Comparison of ENCODE assay signal across 8 mouse cellular contexts in genomic region chr10:39612989-39613831, GRCm38 (mm10). TPM values are rescaled to one million over a fixed set of nuclear protein-coding genes. Genes with fewer than 3 reads are reported as not detected.
A peak's percentile ranks its signal among the peaks of the same experiment; 100 is the strongest.
DNase-seq lines count a peak whose midpoint lies in the region; ATAC-seq and TF ChIP-seq lines count a peak whose summit lies in the region.

No protein-coding gene starts in this region.

- ATAC-seq in frontal cortex, adult (ENCODE audit: low TSS enrichment): peak; percentile 35; the same call in 1 of the 2 replicates
- peak; percentile 89 for ATAC-seq in intestine, postnatal 0 days
- ATAC-seq in lung, embryonic 15.5 days (ENCODE audit: borderline replicate concordance, extremely low read depth, low FRiP score, low TSS enrichment): peak; percentile 17; the same call in 1 of the 2 replicates
- ATAC-seq in neutrophil, adult 5-6 weeks (ENCODE audit: extremely low read depth, insufficient number of reproducible peaks, low FRiP score, poor library complexity, severe bottlenecking): peak; percentile 90

- H3K4me2 ChIP-seq in intestine, postnatal 0 days (replicated peaks; ENCODE audit: low read depth): peak overlapping the region; percentile 70
- peak overlapping the region; percentile 66 for H3K4me2 ChIP-seq in lung, embryonic 15.5 days

- peak overlapping the region; percentile 99 for H3K27ac ChIP-seq in intestine, postnatal 0 days (ENCODE audit: low read depth, low read length)
- H3K27ac ChIP-seq in lung, embryonic 15.5 days: peak overlapping the region; percentile 99

- no peaks in the 10 kb centered on the region for H3K9me3 ChIP-seq in intestine, postnatal 0 days (ENCODE audit: control insufficient read depth)
- H3K9me3 ChIP-seq in lung, embryonic 15.5 days: no peaks in the 10 kb centered on the region; the same call in 1 of the 2 replicates

- peaks cover 28% of the 10 kb centered on the region for H3K4me1 ChIP-seq in intestine, postnatal 0 days (replicated peaks; ENCODE audit: control insufficient read depth, insufficient read depth, low read length)
- H3K4me1 ChIP-seq in lung, embryonic 15.5 days: peaks cover 51% of the 10 kb centered on the region

- TF ChIP-seq CTCF in intestine, postnatal 0 days (IDR thresholded peaks at IDR 0.05; ENCODE audit: low read depth): no peak

- no peaks in the 10 kb centered on the region for H3K27me3 ChIP-seq in intestine, postnatal 0 days (replicated peaks; ENCODE audit: control insufficient read depth, insufficient read depth, low read length)
- no peaks in the 10 kb centered on the region for H3K27me3 ChIP-seq in lung, embryonic 15.5 days

- peak overlapping the region; percentile 73 for H3K9ac ChIP-seq in intestine, postnatal 0 days (ENCODE audit: low read depth, low read length)
- H3K9ac ChIP-seq in lung, embryonic 15.5 days: peak overlapping the region; percentile 55

- peak overlapping the region; percentile 54 for H3K4me3 ChIP-seq in intestine, postnatal 0 days (ENCODE audit: low read depth, low read length)
- peak overlapping the region; percentile 46 for H3K4me3 ChIP-seq in lung, embryonic 15.5 days

- peaks cover 3% of the 10 kb centered on the region; the same call in 1 of the 2 replicates for H3K36me3 ChIP-seq in intestine, postnatal 0 days (ENCODE audit: control insufficient read depth, insufficient read depth)
- H3K36me3 ChIP-seq in lung, embryonic 15.5 days: 0 out of 2 replicates have a peak, but pooled peaks cover 3% of the 10 kb centered on the region

- DNase-seq in frontal cortex, postnatal 14 days (ENCODE audit: low spot score in 2 of 2): no peak
- peak; percentile 81 for DNase-seq in embryo, embryonic 10 days (ENCODE audit: low spot score)
- peak; percentile 98 for DNase-seq in heart, adult 11 months
- DNase-seq in thymus, postnatal 4 days: peak; percentile 69

- 4% methylated on average over 26 of the region's 26 CpGs for WGBS in intestine, postnatal 0 days
- 3% methylated on average over 26 of the region's 26 CpGs for WGBS in lung, embryonic 15.5 days

RNA-seq across cellular contexts. Expression of gene Traf3ip2, which starts 0.5 kb away (rescaled TPM):
- 25.3 and 27.8 TPM in 2 replicates for polyA plus RNA-seq in intestine, postnatal 0 days (2015; fragmentation: Nextera tagmentation; extraction: Ambion mirVana)
- polyA plus RNA-seq in lung, embryonic 15.5 days (2015; fragmentation: Nextera tagmentation; extraction: Ambion mirVana): 30.1 and 33.5 TPM in 2 replicates
- 28.2 and 33.3 TPM in 2 replicates for total RNA-seq in neutrophil, adult 5-6 weeks (2017)

Comparison
In these comparisons a context has a peak if more than half of its experiments do, and no peak if none do; other contexts are left out.
1. ATAC-seq: peak in every context shown above with its lines; median percentile 90 in neutrophil, adult 5-6 weeks; 89 in intestine, postnatal 0 days; 35 in frontal cortex, adult; 17 in lung, embryonic 15.5 days.
2. DNase-seq: peak in embryo, embryonic 10 days (single experiment), heart, adult 11 months (single experiment) and thymus, postnatal 4 days (single experiment); none in frontal cortex, postnatal 14 days (0 of 2).